Mouse (Mus musculus): Measurements from ENCODE around the gene Elobl.
A peak's percentile ranks its signal among the peaks of the same experiment; 100 is the strongest.

The Elobl gene

GRCm38 (mm10) chr11:88986616-88987015 lies 19.9 kb upstream of the Elobl start:
- DNase-seq (ENCODE audit: low read depth) = no peak

GRCm38 (mm10) chr11:88981337-88981736 lies 14.6 kb upstream of the Elobl start:
- no peak for DNase-seq (ENCODE audit: low read depth)

GRCm38 (mm10) chr11:88977188-88977587 lies 10.5 kb upstream of the Elobl start:
- DNase-seq (ENCODE audit: low read depth) = no peak

GRCm38 (mm10) chr11:88976320-88976719 lies 9.6 kb upstream of the Elobl start:
- DNase-seq (ENCODE audit: low read depth) = no peak

GRCm38 (mm10) chr11:88973776-88974701 lies 7.3 kb upstream of the Elobl start:
- peak; percentile 94 for DNase-seq (ENCODE audit: low read depth)

GRCm38 (mm10) chr11:88970202-88970732 lies 3.5 kb upstream of the Elobl start, which contains the start of gene Coil:
Gene Coil (plus strand): TSS chr11:88970252.
- no peak for DNase-seq (ENCODE audit: low read depth)

- DNase-seq (ENCODE audit: low read depth) = no peak
Measured at GRCm38 (mm10) chr11:88958851-88959250, 7.9 kb downstream of the Elobl start.

- peak; percentile 95 for DNase-seq (ENCODE audit: low read depth)
Measured at GRCm38 (mm10) chr11:88955217-88955969, 11.3 kb downstream of the Elobl start, which contains the start of gene Scpep1. Gene Scpep1 (minus strand): TSS chr11:88955465.

GRCm38 (mm10) chr11:88954803-88955202 lies 11.9 kb downstream of the Elobl start:
- DNase-seq (ENCODE audit: low read depth) = peak; percentile 70

- no peak for DNase-seq (ENCODE audit: low read depth)
Measured at GRCm38 (mm10) chr11:88953582-88953981, 13.1 kb downstream of the Elobl start.

- no peak for DNase-seq (ENCODE audit: low read depth)
Measured at GRCm38 (mm10) chr11:88952117-88952516, 14.6 kb downstream of the Elobl start.

GRCm38 (mm10) chr11:88951576-88951975 lies 15.2 kb downstream of the Elobl start:
- no peak for DNase-seq (ENCODE audit: low read depth)

GRCm38 (mm10) chr11:88950640-88951250 lies 16.0 kb downstream of the Elobl start:
- DNase-seq (ENCODE audit: low read depth) = no peak

GRCm38 (mm10) chr11:88949802-88950639 lies 16.7 kb downstream of the Elobl start:
- DNase-seq (ENCODE audit: low read depth) = no peak

GRCm38 (mm10) chr11:88948896-88949295 lies 17.8 kb downstream of the Elobl start:
- DNase-seq (ENCODE audit: low read depth) = no peak

- no peak for DNase-seq (ENCODE audit: low read depth)
Measured at GRCm38 (mm10) chr11:88945971-88946585, 20.7 kb downstream of the Elobl start.

GRCm38 (mm10) chr11:88941489-88941888 lies 25.2 kb downstream of the Elobl start:
- DNase-seq (ENCODE audit: low read depth) = no peak

- DNase-seq (ENCODE audit: low read depth) = no peak
Measured at GRCm38 (mm10) chr11:88939634-88940033, 27.1 kb downstream of the Elobl start.

- DNase-seq (ENCODE audit: low read depth) = no peak
Measured at GRCm38 (mm10) chr11:88938770-88939169, 28.0 kb downstream of the Elobl start.

GRCm38 (mm10) chr11:88937886-88938285 lies 28.8 kb downstream of the Elobl start:
- no peak for DNase-seq (ENCODE audit: low read depth)
